Mouse (Mus musculus): ENCODE results near the gene Gm29423. TPM values are rescaled to one million over a fixed set of nuclear protein-coding genes. Genes with fewer than 3 reads are reported as not detected.
"Not testable (repeated sequence)": the region's sequence is repeated elsewhere in the genome, so short reads cannot be mapped to it uniquely, and the experiment has no call there.

The Gm29423 gene
- not detected in 2 replicates for polyA plus RNA-seq (2015; fragmentation: Nextera tagmentation; extraction: Ambion mirVana)

DNA sequence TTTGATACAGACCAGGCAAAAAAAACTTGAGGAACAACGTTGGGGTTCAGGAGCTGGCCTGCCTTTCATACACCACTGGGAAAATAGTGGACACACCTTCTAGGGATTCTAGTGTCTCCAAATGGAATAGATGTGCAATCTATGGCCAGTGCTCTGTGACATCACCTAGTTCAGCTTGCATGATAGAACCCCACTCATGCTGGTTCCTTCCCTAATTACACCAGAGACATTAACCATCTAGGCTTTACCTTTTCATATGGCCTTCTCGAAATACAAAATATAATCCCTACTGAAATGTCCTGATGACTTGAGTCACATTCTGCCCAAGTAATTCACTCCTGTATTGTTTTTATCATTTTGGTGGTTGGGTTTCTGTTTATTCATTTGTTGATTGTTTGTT lies at the start of gene Gm29423, which contains the start of gene Gm29644:
TSS of gene Gm29423 (minus strand) at position 101 of the 400 bp plus-strand sequence.
TSS of gene Gm29644 (minus strand) at position 157 of the 400 bp plus-strand sequence.
- H3K4me2 ChIP-seq (replicated peaks); H3K27ac ChIP-seq (replicated peaks); H3K4me3 ChIP-seq (replicated peaks); H3K4me1 ChIP-seq; H3K27me3 ChIP-seq; H3K36me3 ChIP-seq; H3K9ac ChIP-seq; H3K9me3 ChIP-seq (replicated peaks); ATAC-seq (ENCODE audit: insufficient number of reproducible peaks, low FRiP score, low TSS enrichment, low read depth): not testable (repeated sequence)
- no CpG with 5 or more reads among the region's 2 CpGs for WGBS

DNA sequence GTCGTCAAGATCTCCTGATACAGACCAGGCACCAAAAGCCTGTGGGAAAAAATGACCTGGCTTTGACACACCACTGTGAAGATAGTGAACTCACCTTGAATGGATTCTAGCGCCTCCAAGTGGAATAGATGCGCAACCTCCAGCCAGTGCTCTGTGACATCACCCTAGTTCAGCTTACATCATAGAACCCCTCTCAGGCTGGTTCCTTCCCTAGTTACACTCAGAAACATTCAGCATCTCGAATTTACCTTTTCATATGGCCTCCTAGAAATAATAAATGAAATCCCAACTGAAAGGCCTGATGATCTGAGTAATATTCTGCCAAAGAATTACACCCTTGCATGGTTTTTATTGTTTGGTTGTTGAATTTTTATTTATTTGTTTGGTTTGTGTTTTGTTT lies 29.5 kb downstream of the Gm29423 start, which contains the start of gene Gm21118:
TSS of gene Gm21118 (minus strand) at position 101 of the 400 bp plus-strand sequence.
- not testable (repeated sequence) for H3K9ac ChIP-seq; H3K27me3 ChIP-seq; H3K4me1 ChIP-seq; ATAC-seq (ENCODE audit: insufficient number of reproducible peaks, low FRiP score, low TSS enrichment, low read depth); H3K4me2 ChIP-seq (replicated peaks); H3K4me3 ChIP-seq (replicated peaks); H3K27ac ChIP-seq (replicated peaks); H3K9me3 ChIP-seq (replicated peaks); H3K36me3 ChIP-seq
- WGBS, result no CpG with 5 or more reads among the region's 4 CpGs

Other genes starting within 250 kb of the Gm29423 start
- not detected in 2 replicates for gene Gm21118, start 29.6 kb downstream of the Gm29423 start, polyA plus RNA-seq (2015; fragmentation: Nextera tagmentation; extraction: Ambion mirVana)
- not detected in 2 replicates for gene Gm29644, start 56 bp upstream of the Gm29423 start, polyA plus RNA-seq (2015; fragmentation: Nextera tagmentation; extraction: Ambion mirVana)
- not detected in 2 replicates for gene Gm20888, start 138.6 kb upstream of the Gm29423 start, polyA plus RNA-seq (2015; fragmentation: Nextera tagmentation; extraction: Ambion mirVana)